Mouse (Mus musculus) lung, adult 18-20 months (tissue): ENCODE measurements around the gene Fam186b.

Source experiments
- DNase-seq, 2 experiments: peaks; one replicate each; pipeline ENCODE4 v3.0.0; 2022; ENCODE audit warnings: mixed read lengths in 2 of 2

The Fam186b gene

GRCm38 (mm10) chr15:99295484-99295981, at the start of gene Fam186b:
Gene Fam186b (minus strand): TSS chr15:99295888.
- peak; percentile 24 to 31 for DNase-seq

GRCm38 (mm10) chr15:99344961-99345360, 49.3 kb upstream of the Fam186b start:
- DNase-seq: no peak

GRCm38 (mm10) chr15:99344148-99344870, 48.6 kb upstream of the Fam186b start:
- no peak for DNase-seq

GRCm38 (mm10) chr15:99343414-99344147, 47.9 kb upstream of the Fam186b start:
- DNase-seq: peak; percentile 48 to 63

DNA sequence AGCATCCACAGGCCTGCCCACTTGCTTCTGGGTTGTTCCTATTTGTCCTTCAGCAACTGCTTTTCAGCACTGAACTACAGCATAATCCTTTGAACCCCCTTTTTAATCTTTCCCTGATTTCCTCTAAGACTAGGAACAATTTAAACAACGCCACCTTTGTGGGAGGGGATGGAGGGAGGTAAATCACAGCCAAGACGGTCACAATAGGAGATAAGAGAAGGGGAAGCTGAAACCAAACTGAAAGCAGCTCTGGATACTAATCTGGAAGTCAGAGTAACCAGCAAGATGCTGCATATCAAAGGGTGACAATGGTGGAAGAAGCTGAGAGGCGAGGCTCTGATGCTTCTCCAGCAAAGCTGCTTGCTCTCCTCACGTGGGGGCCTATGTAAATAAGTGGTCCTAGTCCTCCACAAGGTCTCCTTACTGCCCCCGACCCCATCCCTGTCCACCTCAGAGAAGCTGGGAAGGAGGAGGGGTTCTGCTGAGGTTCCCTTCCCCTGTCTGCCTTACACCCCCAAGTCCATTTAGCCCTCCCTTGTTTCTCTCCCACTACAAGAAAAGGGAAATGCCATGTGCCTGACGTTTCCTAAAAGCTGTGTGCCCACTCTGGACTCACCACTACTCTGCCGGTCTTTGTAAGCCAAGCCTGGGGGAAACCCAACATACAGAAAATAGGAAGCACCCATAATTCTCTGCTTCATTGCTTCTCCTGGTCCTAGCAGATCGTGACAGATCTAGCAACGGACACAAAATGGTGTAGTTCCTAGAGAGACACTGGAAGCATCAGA, 46.7 kb upstream of the Fam186b start:
- DNase-seq: no peak

DNA sequence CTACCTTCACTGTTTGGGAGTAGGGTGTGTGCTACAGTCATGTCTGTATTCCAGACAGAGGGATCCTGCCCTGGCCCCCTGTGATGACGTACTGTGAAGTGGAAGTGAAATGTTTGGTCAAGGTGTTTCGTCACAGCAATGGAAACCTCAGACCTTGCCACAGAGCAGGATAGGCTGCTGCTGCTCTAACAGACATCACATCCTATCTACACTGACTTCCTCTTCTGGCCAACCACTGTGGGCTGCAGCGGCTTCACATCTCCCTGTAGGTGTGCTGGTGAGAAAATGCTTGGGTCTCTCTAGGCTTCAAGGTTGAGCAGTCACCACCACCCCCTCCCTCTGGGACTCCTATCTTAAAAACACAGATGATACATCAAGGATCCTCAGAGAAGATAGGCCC, 45.4 kb upstream of the Fam186b start:
- DNase-seq: peak in 1 of 2 experiments; percentile 45

- DNase-seq: no peak
Measured at GRCm38 (mm10) chr15:99339669-99340068, 44.0 kb upstream of the Fam186b start.

DNA sequence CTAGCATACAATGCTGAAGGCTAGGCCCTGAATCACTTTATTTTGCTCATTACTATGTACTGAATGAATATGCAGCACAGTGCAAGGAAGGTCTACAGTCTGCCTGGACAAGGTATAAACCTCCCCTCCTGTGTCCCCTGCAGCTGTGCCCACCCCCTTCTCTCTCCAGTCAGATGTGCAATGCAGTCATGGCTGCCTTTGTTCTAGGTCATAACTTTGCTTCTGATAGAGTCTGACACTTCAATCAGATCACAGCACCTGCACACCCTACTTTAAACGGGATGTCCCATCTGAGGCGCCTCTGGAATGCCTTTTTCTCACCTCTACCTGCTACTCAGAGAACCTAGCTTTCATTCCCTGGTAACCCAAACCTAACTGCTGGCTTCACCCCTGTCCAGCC, 43.2 kb upstream of the Fam186b start:
- DNase-seq: no peak

- no peak for DNase-seq
Measured at GRCm38 (mm10) chr15:99335801-99336320, 40.2 kb upstream of the Fam186b start.

DNA sequence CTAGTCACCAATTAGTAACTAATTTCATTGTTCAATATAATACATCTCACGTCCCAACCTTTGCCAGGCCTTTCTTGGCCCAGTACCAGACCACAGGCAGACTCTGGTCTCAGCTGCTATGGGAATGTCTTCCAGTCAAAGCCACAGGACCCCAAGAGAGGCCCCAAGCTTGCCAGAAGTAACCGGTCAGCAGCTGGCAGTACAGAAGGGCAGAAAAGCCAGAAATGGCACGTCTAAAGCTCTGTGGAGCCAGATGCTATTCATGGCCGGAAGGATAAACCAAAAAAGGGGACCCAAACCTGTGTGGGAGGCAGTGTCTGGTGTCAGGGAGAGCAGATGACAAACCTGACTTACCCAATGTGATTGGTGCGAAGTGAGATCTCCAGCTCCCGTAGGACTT, 38.8 kb upstream of the Fam186b start:
- DNase-seq: no peak

GRCm38 (mm10) chr15:99333676-99334065, 38.0 kb upstream of the Fam186b start:
- DNase-seq: no peak

GRCm38 (mm10) chr15:99332921-99333675, 37.4 kb upstream of the Fam186b start:
- peak; percentile 87 to 91 for DNase-seq

DNA sequence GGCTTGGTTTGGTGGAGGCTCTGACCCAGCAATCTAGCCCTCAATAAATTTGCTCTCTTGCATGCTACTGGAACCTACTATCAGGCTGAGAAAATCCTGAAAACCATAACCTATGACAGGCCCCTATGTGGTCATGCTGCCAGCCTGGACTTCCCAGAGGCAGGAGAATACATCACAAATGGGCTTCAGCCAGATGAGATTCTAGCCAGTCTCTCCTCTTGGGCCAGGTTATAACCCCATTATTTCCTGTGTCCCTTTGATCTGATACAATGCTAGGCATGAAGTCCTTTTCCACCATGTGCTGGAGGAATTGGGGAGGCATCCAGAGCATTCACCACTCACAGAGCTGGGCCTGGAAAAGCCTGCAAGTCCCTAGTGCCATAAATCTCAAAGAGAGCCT, 36.4 kb upstream of the Fam186b start:
- no peak for DNase-seq

- no peak for DNase-seq
Measured at GRCm38 (mm10) chr15:99331341-99331740, 35.7 kb upstream of the Fam186b start.

- DNase-seq: no peak
Measured at GRCm38 (mm10) chr15:99330324-99330723, 34.6 kb upstream of the Fam186b start.

DNA sequence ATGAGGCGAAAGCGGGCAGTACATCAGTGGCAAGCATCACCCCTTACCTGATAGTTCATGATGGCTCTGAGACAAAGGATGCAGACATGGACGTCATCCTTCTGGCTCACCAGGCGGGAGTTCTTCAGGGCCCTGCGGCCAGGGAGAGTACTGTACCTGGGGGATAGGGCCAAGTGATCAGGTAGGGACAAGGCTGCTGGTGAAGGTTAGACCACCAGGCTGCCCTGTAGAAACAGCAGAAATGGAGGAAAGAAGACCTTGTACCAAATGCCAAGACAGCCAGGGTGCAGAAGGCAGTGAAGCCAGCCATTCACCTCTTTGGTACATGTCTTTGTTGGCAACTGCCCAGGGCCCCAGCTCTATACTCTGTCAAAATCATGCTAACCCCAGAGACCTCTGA, 32.3 kb upstream of the Fam186b start:
- DNase-seq: no peak

DNA sequence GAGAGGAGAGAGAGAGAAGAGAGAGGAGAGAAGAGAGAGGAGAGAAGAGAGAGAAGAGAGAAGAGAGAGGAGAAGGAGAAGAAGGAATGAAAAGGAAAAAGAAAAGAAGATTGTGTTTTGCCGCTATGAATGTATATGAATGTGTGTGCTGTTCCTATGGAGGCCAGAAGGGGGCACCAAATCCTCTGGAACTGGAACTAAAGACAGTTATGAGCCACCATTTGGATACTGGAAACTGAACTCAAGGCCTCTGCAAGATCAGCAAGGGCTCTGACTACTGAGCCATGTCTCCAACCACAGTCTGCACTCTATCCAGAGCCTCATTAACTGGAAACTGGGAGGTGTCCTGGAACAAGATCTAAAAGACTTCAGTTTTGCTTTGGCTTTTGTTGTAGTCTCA, 31.3 kb upstream of the Fam186b start:
- DNase-seq: no peak

DNA sequence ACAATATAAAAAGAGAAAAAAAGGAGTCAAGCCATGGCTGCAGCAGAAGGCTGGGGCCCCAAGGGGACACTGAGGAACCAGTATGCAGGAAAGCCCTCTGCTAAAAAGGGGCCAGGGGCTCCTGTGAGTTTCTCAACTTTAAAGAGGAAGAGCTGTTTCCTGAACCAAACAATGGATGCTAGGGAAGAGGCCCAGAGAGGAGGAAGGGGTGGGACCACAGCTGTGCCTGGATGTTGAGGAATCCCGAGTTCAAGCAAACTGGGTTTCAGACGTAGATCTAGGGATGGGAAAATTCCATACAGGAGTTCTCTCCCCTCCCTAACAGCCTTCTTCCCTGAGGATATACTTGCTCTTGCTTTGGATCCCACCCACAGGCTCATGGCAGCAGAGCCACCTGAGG, 30.7 kb upstream of the Fam186b start:
- DNase-seq: no peak

DNA sequence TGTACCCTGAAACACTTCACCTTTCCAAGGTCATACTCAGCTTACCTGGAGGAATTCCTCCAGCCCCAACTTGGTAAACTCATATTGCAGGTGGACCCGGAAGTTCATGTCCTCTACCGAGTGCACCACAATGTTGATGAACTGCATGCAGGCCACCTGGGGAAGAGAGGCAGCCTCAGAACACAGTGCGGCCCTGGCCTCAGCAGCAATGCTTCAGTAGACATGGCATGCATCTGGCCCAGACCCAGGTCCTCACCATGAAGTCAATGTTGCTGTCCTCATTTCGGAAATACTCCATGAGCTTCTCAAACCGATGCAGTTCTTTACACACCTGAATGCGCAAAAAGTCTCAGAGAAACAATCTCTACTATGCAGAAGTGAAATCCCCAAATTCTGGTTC, 29.9 kb upstream of the Fam186b start:
- DNase-seq: no peak

GRCm38 (mm10) chr15:99324151-99324550, 28.5 kb upstream of the Fam186b start:
- DNase-seq: no peak

GRCm38 (mm10) chr15:99320978-99321377, 25.3 kb upstream of the Fam186b start:
- no peak for DNase-seq

- no peak for DNase-seq
Measured at GRCm38 (mm10) chr15:99320168-99320674, 24.5 kb upstream of the Fam186b start.
